Mouse (Mus musculus): ENCODE results near the gene Pbx1. TPM values are rescaled to one million over a fixed set of nuclear protein-coding genes. Genes with fewer than 3 reads are reported as not detected.

Pbx1 gene
- polyA plus RNA-seq, 1 experiment from 2014 or later = 82.9 TPM

DNA sequence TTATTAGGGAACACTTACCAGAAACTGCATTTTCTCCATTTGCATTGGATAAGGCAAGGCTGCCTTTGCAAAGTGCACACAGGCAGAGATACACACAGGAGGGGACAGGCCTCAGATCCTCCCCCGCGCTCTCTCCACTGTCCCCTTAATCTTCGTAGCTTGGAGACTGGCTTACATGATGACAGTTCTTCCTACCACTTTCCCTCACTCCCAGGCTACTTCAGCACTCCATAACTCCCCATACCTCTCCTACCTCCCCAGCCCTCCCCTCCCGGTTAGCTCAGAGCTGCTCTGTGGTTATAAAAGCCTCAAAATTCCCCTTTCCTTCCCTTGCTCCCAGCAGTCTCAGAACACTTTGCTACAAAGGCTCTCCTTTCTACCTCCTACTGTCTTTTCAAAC is 106.3 kb downstream of the Pbx1 start:
- Histone ChIP-seq H3K27ac (ENCODE audit: low read length) (peak overlapping the region; percentile 8; the same call in 1 of the 2 replicates), H3K4me3 (replicated peaks; ENCODE audit: low read length) (no peak overlapping the region), H3K4me2 (ENCODE audit: low read length) (no peak overlapping the region), H3K27me3 (replicated peaks; ENCODE audit: control insufficient read depth, insufficient read depth, low read length) (no peaks in the 10 kb centered on the region), H3K4me1 (replicated peaks; ENCODE audit: control insufficient read depth, insufficient read depth, low read length) (peaks cover 67% of the 10 kb centered on the region), H3K36me3 (ENCODE audit: control insufficient read depth, insufficient read depth) (no peaks in the 10 kb centered on the region), H3K9me3 (ENCODE audit: control insufficient read depth, low read length) (no peaks in the 10 kb centered on the region), H3K9ac (replicated peaks; ENCODE audit: low read depth, low read length) (no peak overlapping the region; the same call in 1 of the 2 replicates)
- 55% methylated on average over 4 of the region's 4 CpGs for WGBS
- no peak for ATAC-seq

- ATAC-seq = no peak
- Histone ChIP-seq H3K27ac (ENCODE audit: low read length) (no peak overlapping the region), H3K27me3 (replicated peaks; ENCODE audit: control insufficient read depth, insufficient read depth, low read length) (no peaks in the 10 kb centered on the region), H3K9me3 (ENCODE audit: control insufficient read depth, low read length) (no peaks in the 10 kb centered on the region), H3K9ac (replicated peaks; ENCODE audit: low read depth, low read length) (no peak overlapping the region), H3K4me2 (ENCODE audit: low read length) (no peak overlapping the region), H3K4me3 (replicated peaks; ENCODE audit: low read length) (no peak overlapping the region), H3K36me3 (ENCODE audit: control insufficient read depth, insufficient read depth) (no peaks in the 10 kb centered on the region), H3K4me1 (replicated peaks; ENCODE audit: control insufficient read depth, insufficient read depth, low read length) (peaks cover 63% of the 10 kb centered on the region)
- 39% methylated on average over 7 of the region's 7 CpGs for WGBS
Measured at GRCm38 (mm10) chr1:168324306-168325085, 107.6 kb downstream of the Pbx1 start.

GRCm38 (mm10) chr1:168323436-168324108 is 108.5 kb downstream of the Pbx1 start:
- no peaks in the 10 kb centered on the region for H3K27me3 ChIP-seq (replicated peaks; ENCODE audit: control insufficient read depth, insufficient read depth, low read length)
- no peaks in the 10 kb centered on the region for H3K9me3 ChIP-seq (ENCODE audit: control insufficient read depth, low read length)
- WGBS = 56% methylated on average over 12 of the region's 12 CpGs
- ATAC-seq = no peak
- H3K9ac ChIP-seq (replicated peaks; ENCODE audit: low read depth, low read length) = no peak overlapping the region
- H3K27ac ChIP-seq (ENCODE audit: low read length) = no peak overlapping the region
- no peak overlapping the region for H3K4me2 ChIP-seq (ENCODE audit: low read length)
- H3K36me3 ChIP-seq (ENCODE audit: control insufficient read depth, insufficient read depth) = no peaks in the 10 kb centered on the region
- peaks cover 63% of the 10 kb centered on the region for H3K4me1 ChIP-seq (replicated peaks; ENCODE audit: control insufficient read depth, insufficient read depth, low read length)
- H3K4me3 ChIP-seq (replicated peaks; ENCODE audit: low read length) = no peak overlapping the region

- no peak overlapping the region for H3K9ac ChIP-seq (replicated peaks; ENCODE audit: low read depth, low read length)
- peaks cover 59% of the 10 kb centered on the region for H3K4me1 ChIP-seq (replicated peaks; ENCODE audit: control insufficient read depth, insufficient read depth, low read length)
- H3K27me3 ChIP-seq (replicated peaks; ENCODE audit: control insufficient read depth, insufficient read depth, low read length) = no peaks in the 10 kb centered on the region
- H3K4me2 ChIP-seq (ENCODE audit: low read length) = no peak overlapping the region
- no peak overlapping the region for H3K27ac ChIP-seq (ENCODE audit: low read length)
- no peaks in the 10 kb centered on the region for H3K9me3 ChIP-seq (ENCODE audit: control insufficient read depth, low read length)
- 96% methylated on average over 1 of the region's 1 CpGs for WGBS
- no peaks in the 10 kb centered on the region for H3K36me3 ChIP-seq (ENCODE audit: control insufficient read depth, insufficient read depth)
- no peak for ATAC-seq
- no peak overlapping the region for H3K4me3 ChIP-seq (replicated peaks; ENCODE audit: low read length)
Measured at GRCm38 (mm10) chr1:168322892-168323291, 109.2 kb downstream of the Pbx1 start.

DNA sequence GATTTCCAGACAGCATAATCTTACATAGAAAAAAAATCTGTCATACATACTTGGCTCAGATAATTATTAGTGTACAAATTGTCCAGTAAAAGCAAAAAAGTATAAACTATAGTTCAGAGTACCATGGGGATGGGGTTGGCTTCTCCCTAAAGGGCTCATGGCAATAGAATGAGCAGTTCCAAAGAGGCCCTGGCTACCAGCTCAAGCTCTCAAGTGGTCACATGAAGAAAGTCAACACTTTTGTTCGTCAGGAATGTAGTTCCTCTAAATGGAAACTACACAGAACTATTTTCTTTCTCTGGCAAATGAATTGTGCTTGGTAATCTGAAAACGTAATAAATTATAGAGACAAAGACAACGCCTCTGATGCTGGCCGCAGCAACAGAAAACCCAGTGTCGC is 112.4 kb downstream of the Pbx1 start:
- Histone ChIP-seq H3K27me3 (replicated peaks; ENCODE audit: control insufficient read depth, insufficient read depth, low read length) (no peaks in the 10 kb centered on the region), H3K36me3 (ENCODE audit: control insufficient read depth, insufficient read depth) (no peaks in the 10 kb centered on the region), H3K9me3 (ENCODE audit: control insufficient read depth, low read length) (no peaks in the 10 kb centered on the region), H3K4me2 (ENCODE audit: low read length) (no peak overlapping the region), H3K27ac (ENCODE audit: low read length) (no peak overlapping the region), H3K4me1 (replicated peaks; ENCODE audit: control insufficient read depth, insufficient read depth, low read length) (peaks cover 29% of the 10 kb centered on the region), H3K4me3 (replicated peaks; ENCODE audit: low read length) (no peak overlapping the region), H3K9ac (replicated peaks; ENCODE audit: low read depth, low read length) (no peak overlapping the region)
- 72% methylated on average over 5 of the region's 5 CpGs for WGBS
- ATAC-seq = no peak

DNA sequence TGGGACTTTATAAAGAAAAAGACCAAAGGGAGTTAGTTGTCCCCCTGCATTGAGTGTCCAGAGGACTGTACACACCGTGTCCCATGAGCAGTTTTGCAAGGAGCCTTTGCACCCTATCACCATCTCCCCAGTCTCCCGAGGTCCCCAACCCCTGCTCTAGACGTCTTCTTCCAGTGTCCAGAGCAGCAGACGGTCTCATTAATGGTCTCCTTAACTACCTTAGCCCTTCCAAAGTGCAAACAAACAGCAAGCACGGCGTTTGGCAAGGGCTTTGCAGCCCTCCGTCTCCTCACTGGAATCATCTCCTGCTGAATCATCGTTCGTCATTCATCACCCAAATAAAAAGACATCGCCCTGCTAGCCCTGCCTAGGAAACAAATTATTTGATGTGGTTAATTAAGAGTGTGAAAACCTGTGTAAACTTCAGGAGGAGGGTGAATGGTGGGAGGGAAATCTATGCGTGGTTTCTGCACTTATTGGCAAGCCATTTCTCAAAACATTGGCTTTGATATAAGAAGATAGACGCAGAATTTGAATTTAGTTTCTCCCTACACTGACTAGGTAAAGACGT is 113.1 kb downstream of the Pbx1 start:
- 34% methylated on average over 13 of the region's 13 CpGs for WGBS
- Histone ChIP-seq H3K4me1 (replicated peaks; ENCODE audit: control insufficient read depth, insufficient read depth, low read length) (peaks cover 22% of the 10 kb centered on the region), H3K4me2 (ENCODE audit: low read length) (no peak overlapping the region), H3K9ac (replicated peaks; ENCODE audit: low read depth, low read length) (no peak overlapping the region), H3K36me3 (ENCODE audit: control insufficient read depth, insufficient read depth) (no peaks in the 10 kb centered on the region), H3K27ac (ENCODE audit: low read length) (no peak overlapping the region), H3K27me3 (replicated peaks; ENCODE audit: control insufficient read depth, insufficient read depth, low read length) (no peaks in the 10 kb centered on the region), H3K9me3 (ENCODE audit: control insufficient read depth, low read length) (no peaks in the 10 kb centered on the region), H3K4me3 (replicated peaks; ENCODE audit: low read length) (no peak overlapping the region)
- ATAC-seq = no peak

DNA sequence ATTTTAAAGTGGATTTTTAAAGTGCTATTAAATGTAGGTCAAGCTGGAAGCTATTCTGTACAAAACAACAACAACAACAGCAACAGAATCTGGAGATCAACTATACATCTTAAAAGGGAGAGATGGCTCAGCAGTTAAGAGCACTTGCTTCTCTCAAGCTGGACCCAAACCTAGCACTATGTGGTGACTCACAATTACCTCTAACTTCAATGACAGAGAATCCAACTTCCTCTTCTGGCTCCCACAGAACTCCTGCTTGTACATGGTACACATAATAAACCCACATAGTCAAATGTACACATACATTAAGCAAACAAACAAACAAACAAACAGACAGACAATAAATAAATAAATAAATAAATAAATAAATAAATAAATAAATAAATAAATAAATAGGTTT is 118.3 kb downstream of the Pbx1 start:
- Histone ChIP-seq H3K36me3 (ENCODE audit: control insufficient read depth, insufficient read depth) (no peaks in the 10 kb centered on the region; the same call in 1 of the 2 replicates), H3K4me1 (replicated peaks; ENCODE audit: control insufficient read depth, insufficient read depth, low read length) (peaks cover 24% of the 10 kb centered on the region), H3K9ac (replicated peaks; ENCODE audit: low read depth, low read length) (no peak overlapping the region), H3K4me3 (replicated peaks; ENCODE audit: low read length) (no peak overlapping the region), H3K27ac (ENCODE audit: low read length) (no peak overlapping the region), H3K27me3 (replicated peaks; ENCODE audit: control insufficient read depth, insufficient read depth, low read length) (no peaks in the 10 kb centered on the region), H3K9me3 (ENCODE audit: control insufficient read depth, low read length) (no peaks in the 10 kb centered on the region), H3K4me2 (ENCODE audit: low read length) (no peak overlapping the region)
- ATAC-seq = no peak

DNA sequence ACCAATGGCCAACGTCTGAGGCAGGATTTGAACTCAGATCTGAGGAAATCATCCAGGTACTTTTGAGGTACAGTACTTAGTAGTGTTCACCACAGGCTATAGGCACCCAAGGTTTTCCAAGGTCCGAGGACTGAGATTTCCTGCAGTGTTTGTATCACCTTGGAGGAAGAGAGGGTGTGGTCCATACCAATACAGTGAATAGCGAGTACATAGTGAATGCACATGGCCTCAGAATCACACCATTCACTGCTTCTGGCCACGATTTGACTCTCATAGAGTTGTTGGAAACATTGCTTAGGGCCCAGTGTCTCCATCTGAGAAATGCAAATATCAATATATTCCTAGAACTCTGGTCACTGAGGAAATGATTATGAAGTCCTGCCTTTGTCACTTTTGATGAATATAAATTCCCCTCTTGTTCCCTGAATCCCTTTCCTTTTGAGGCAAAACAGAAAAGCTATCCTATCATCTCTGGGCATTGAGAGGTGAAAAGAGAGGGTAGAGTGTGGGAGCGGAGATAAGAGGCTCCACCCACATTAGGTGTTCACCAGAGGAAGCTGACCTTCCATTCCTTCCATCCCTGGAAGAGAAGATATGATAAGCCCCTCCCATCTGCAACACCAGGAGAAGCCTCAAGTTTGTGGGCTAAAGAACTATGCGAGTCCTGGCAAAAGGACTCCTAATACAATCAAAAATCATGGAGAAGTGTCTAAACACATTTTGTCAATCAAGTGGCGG is 119.2 kb downstream of the Pbx1 start:
- no peak overlapping the region for H3K27ac ChIP-seq (ENCODE audit: low read length)
- WGBS = 92% methylated on average over 7 of the region's 7 CpGs
- no peaks in the 10 kb centered on the region for H3K27me3 ChIP-seq (replicated peaks; ENCODE audit: control insufficient read depth, insufficient read depth, low read length)
- no peak overlapping the region for H3K9ac ChIP-seq (replicated peaks; ENCODE audit: low read depth, low read length)
- H3K36me3 ChIP-seq (ENCODE audit: control insufficient read depth, insufficient read depth) = no peaks in the 10 kb centered on the region; the same call in 1 of the 2 replicates
- no peak overlapping the region for H3K4me3 ChIP-seq (replicated peaks; ENCODE audit: low read length)
- no peak overlapping the region for H3K4me2 ChIP-seq (ENCODE audit: low read length)
- ATAC-seq = no peak
- peaks cover 29% of the 10 kb centered on the region for H3K4me1 ChIP-seq (replicated peaks; ENCODE audit: control insufficient read depth, insufficient read depth, low read length)
- no peaks in the 10 kb centered on the region for H3K9me3 ChIP-seq (ENCODE audit: control insufficient read depth, low read length)

DNA sequence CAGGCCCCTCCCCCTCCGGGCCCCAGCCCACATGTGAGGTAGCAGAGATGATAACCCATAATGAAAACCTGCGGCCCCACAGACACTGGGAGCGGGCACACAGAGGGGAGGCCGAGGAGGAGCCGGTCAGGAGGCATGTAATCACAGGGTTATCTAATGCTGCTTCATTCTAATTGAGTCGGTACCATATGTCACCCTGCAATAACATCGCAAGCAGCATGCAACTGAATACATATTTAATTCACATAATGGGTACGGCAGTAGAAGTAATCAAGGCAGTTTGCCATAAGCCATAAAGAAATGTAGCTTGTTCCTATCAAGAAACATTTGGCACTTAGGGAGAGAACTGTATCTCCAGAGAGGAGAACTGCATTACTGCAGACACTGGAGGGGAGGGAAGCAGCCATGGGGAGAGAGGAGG is 123.0 kb downstream of the Pbx1 start:
- Histone ChIP-seq H3K36me3 (ENCODE audit: control insufficient read depth, insufficient read depth) (no peaks in the 10 kb centered on the region; the same call in 1 of the 2 replicates), H3K9me3 (ENCODE audit: control insufficient read depth, low read length) (no peaks in the 10 kb centered on the region), H3K4me2 (ENCODE audit: low read length) (peak overlapping the region; percentile 17; the same call in 1 of the 2 replicates), H3K4me3 (replicated peaks; ENCODE audit: low read length) (no peak overlapping the region), H3K9ac (replicated peaks; ENCODE audit: low read depth, low read length) (no peak overlapping the region), H3K27me3 (replicated peaks; ENCODE audit: control insufficient read depth, insufficient read depth, low read length) (no peaks in the 10 kb centered on the region), H3K27ac (ENCODE audit: low read length) (peak overlapping the region; percentile 66), H3K4me1 (replicated peaks; ENCODE audit: control insufficient read depth, insufficient read depth, low read length) (peaks cover 39% of the 10 kb centered on the region)
- 54% methylated on average over 8 of the region's 8 CpGs for WGBS
- peak; percentile 63 for ATAC-seq

Data from forebrain, embryonic 16.5 days (tissue).